Mouse (Mus musculus): ENCODE results near the gene Gm28998.
"Not testable (repeated sequence)": the region's sequence is repeated elsewhere in the genome, so short reads cannot be mapped to it uniquely, and the experiment has no call there.

Gene Gm28998

DNA sequence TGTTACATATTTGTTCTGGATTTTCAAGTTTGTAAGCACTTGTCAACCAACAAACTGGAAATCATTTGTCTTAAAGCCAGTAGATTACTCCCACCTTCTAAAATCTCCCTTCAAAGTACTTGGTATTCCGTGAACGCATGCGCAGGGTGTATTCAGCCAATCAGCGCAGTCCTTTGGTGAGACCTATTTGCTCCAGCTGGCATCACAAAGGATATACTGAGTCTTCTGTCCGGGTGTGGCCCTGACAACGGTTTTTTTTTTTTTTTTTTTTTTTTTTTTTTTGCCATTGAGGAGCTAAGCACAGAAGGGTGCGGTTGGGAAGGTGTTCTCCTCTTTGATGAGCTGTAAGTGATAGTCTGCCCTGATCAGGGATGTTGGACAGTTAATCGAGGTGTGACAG is at the start of gene Gm28998:
Gene Gm28998, plus strand, starts transcription at position 301 of the 400 bp plus-strand sequence.
- not testable (repeated sequence) for DNase-seq

Data from cerebellum, adult 11-12 months (tissue).